Mouse (Mus musculus): ENCODE results near the gene Frmd4a. TPM values are rescaled to one million over a fixed set of nuclear protein-coding genes. Genes with fewer than 3 reads are reported as not detected.

Frmd4a gene
- total and polyA plus RNA-seq, 2 experiments from 2014 or later, result 42.5 to 60.2 TPM

DNA sequence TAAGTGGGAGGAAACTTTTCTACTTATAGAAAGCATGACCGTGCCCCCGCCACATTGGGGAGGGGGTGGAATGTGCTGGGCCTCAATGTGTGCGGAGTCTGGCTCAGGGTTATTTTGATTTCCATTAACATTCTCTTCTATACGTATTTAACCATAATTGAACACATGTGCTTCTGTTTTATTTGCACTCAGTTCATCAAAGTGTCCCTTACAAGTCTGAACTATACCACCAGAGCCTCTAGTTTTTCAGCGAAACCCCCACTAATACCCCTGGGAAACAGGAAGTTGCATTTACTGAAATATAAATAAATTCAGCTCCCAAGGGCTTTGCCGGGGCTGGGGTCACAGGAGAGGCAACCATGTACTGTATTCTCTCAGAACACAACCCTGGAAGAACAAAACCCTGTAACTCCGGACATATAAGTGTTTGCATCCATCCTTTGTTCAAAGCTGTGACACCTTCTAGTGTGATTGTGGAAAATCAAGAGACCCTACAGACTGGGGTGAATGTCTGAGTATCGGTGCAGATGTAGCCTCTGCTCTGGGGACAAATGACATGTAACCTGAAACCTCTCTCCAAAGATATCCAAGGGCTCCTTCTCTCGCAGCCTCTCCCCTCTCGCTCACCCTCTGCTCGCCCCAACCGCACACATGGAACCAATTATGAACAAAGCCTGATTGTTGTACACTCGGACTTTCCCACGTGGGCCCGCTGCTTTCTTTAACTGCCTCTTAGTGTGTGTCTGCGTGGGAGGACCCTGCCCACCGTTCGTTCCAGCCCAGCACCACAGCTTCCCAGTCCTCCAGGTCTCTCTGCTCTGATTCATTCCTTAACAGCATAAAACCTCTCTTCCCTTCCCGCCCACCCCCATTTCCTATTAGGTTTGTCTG lies 281.1 kb downstream of the Frmd4a start:
- H3K36me3 ChIP-seq (ENCODE audit: insufficient read depth, low read length), result no peaks in the 10 kb centered on the region
- ATAC-seq (ENCODE audit: low FRiP score), result no peak
- H3K4me1 ChIP-seq (ENCODE audit: insufficient read depth, low read length), result peaks cover 8% of the 10 kb centered on the region; the same call in 1 of the 2 replicates
- peak; percentile 54 for DNase-seq (ENCODE audit: low spot score)
- H3K4me2 ChIP-seq (ENCODE audit: low read depth, low read length, poor library complexity, severe bottlenecking), result peak overlapping the region; percentile 18; the same call in 1 of the 2 replicates
- no peak for TF ChIP-seq CTCF (IDR thresholded peaks at IDR 0.05)
- H3K9ac ChIP-seq (replicated peaks; ENCODE audit: low read length, poor library complexity, severe bottlenecking), result no peak overlapping the region
- no peaks in the 10 kb centered on the region for H3K27me3 ChIP-seq (ENCODE audit: insufficient read depth, low read length)
- no peak overlapping the region for H3K4me3 ChIP-seq (ENCODE audit: low read depth, low read length)
- H3K27ac ChIP-seq (ENCODE audit: low read depth, low read length), result no peak overlapping the region
- WGBS, result 15% methylated on average over 19 of the region's 19 CpGs
- no peaks in the 10 kb centered on the region for H3K9me3 ChIP-seq (ENCODE audit: low read length)

DNA sequence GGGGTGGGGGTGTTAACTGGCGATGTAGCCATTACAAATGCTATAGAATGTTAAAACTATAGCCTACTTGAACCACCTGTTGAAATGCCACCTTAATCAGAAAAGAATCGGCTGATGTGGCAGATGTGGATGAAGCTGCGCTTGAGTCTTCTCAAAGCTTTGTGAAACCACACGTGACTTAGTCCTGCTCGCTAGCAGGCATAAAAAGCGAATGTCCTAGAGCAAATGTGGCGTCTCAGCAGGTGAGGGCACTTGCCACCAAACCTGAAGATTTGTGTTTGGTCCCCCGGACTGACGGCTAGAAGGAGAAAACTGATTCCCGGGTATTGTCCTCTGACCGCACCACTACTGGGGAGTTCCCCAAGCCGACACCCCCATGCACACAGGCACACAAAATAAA lies 282.1 kb downstream of the Frmd4a start:
- TF ChIP-seq CTCF (IDR thresholded peaks at IDR 0.05), result no peak
- DNase-seq (ENCODE audit: low spot score) (no peak), ATAC-seq (ENCODE audit: low FRiP score) (no peak)
- Histone ChIP-seq H3K9ac (replicated peaks; ENCODE audit: low read length, poor library complexity, severe bottlenecking) (no peak overlapping the region), H3K4me2 (ENCODE audit: low read depth, low read length, poor library complexity, severe bottlenecking) (no peak overlapping the region), H3K4me1 (ENCODE audit: insufficient read depth, low read length) (peaks cover 8% of the 10 kb centered on the region; the same call in 1 of the 2 replicates), H3K4me3 (ENCODE audit: low read depth, low read length) (no peak overlapping the region), H3K27me3 (ENCODE audit: insufficient read depth, low read length) (no peaks in the 10 kb centered on the region), H3K27ac (ENCODE audit: low read depth, low read length) (no peak overlapping the region), H3K9me3 (ENCODE audit: low read length) (no peaks in the 10 kb centered on the region), H3K36me3 (ENCODE audit: insufficient read depth, low read length) (no peaks in the 10 kb centered on the region)
- WGBS, result 65% methylated on average over 12 of the region's 12 CpGs

DNA sequence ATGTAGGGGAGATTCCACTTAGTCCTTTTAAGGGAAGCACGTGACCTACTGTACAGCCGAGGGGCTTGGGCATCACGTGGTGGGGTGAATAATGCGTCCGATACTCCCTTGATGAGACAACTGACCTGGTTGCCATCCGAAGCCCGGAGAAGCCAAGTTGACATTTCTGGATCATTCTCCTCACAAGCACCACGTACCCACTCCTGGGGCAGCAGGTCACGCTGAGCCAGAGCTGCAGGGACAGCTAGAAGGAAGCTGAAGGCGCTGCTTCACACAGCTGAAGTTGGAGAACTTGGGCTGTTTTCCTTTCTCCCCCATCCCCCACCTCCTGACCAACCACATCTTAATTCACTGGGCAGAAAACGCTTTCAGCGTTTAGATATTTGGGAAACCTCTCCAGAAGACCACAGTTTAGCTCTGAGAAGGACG lies 282.9 kb downstream of the Frmd4a start:
- Histone ChIP-seq H3K4me1 (ENCODE audit: insufficient read depth, low read length) (peaks cover 8% of the 10 kb centered on the region; the same call in 1 of the 2 replicates), H3K27ac (ENCODE audit: low read depth, low read length) (peak overlapping the region; percentile 62), H3K9me3 (ENCODE audit: low read length) (no peaks in the 10 kb centered on the region), H3K36me3 (ENCODE audit: insufficient read depth, low read length) (no peaks in the 10 kb centered on the region), H3K27me3 (ENCODE audit: insufficient read depth, low read length) (no peaks in the 10 kb centered on the region), H3K4me3 (ENCODE audit: low read depth, low read length) (peak overlapping the region; percentile 22; the same call in 1 of the 2 replicates), H3K9ac (replicated peaks; ENCODE audit: low read length, poor library complexity, severe bottlenecking) (no peak overlapping the region), H3K4me2 (ENCODE audit: low read depth, low read length, poor library complexity, severe bottlenecking) (peak overlapping the region; percentile 47)
- ATAC-seq (ENCODE audit: low FRiP score), result peak; percentile 32; the same call in 1 of the 2 replicates
- peak; percentile 22 for DNase-seq (ENCODE audit: low spot score)
- no peak for TF ChIP-seq CTCF (IDR thresholded peaks at IDR 0.05)
- WGBS, result 26% methylated on average over 13 of the region's 13 CpGs

DNA sequence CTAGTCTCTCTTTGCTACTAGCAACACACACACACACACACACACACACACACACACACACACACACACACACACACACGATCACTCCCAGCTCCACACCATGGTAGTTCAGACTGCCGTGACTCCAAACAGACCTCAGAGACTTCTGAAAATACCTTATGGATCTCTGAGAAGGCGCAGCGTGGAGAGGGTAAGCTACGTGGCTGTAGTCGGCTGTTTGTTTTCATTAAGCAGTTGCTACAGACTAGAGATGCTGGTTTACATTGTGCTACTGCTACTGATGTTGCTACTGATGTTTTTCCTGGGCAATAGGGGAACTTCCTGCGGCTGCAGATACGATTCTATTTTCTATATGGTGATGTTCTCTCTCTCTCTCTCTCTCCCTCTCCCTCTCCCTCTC lies 283.3 kb downstream of the Frmd4a start:
- 16% methylated on average over 8 of the region's 8 CpGs for WGBS
- H3K4me2 ChIP-seq (ENCODE audit: low read depth, low read length, poor library complexity, severe bottlenecking), result peak overlapping the region; percentile 47
- H3K9ac ChIP-seq (replicated peaks; ENCODE audit: low read length, poor library complexity, severe bottlenecking), result 0 out of 2 replicates have a peak overlapping the region, but pooled peaks have one; percentile 19
- H3K36me3 ChIP-seq (ENCODE audit: insufficient read depth, low read length), result no peaks in the 10 kb centered on the region
- H3K9me3 ChIP-seq (ENCODE audit: low read length), result no peaks in the 10 kb centered on the region
- no peaks in the 10 kb centered on the region for H3K27me3 ChIP-seq (ENCODE audit: insufficient read depth, low read length)
- H3K4me1 ChIP-seq (ENCODE audit: insufficient read depth, low read length), result peaks cover 8% of the 10 kb centered on the region; the same call in 1 of the 2 replicates
- ATAC-seq (ENCODE audit: low FRiP score) (no peak), DNase-seq (ENCODE audit: low spot score) (no peak)
- peak overlapping the region; percentile 22; the same call in 1 of the 2 replicates for H3K4me3 ChIP-seq (ENCODE audit: low read depth, low read length)
- TF ChIP-seq CTCF (IDR thresholded peaks at IDR 0.05), result no peak
- peak overlapping the region; percentile 62 for H3K27ac ChIP-seq (ENCODE audit: low read depth, low read length)

DNA sequence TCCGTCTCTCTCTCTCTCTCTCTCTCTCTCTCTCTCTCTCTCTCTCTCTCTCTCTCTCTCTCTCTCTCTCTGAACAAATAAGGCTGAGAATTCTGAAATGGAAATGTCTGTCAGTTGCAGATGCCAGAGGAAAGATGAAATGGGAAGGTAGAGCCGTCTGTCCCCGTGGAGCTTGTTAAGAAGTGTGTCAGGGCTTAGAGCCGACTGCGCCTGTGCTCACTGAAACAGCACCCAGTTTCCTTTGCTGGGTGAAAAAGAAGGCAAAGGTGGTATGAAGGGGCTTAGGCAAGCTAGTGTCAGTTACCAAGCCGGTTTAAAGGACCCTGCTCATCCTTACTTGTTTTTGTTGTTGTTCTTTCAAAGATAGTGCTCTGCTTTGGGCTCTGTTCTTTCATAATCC lies 283.7 kb downstream of the Frmd4a start:
- Histone ChIP-seq H3K4me2 (ENCODE audit: low read depth, low read length, poor library complexity, severe bottlenecking) (peak overlapping the region; percentile 47), H3K9me3 (ENCODE audit: low read length) (no peaks in the 10 kb centered on the region), H3K27me3 (ENCODE audit: insufficient read depth, low read length) (no peaks in the 10 kb centered on the region), H3K4me3 (ENCODE audit: low read depth, low read length) (peak overlapping the region; percentile 15; the same call in 1 of the 2 replicates), H3K36me3 (ENCODE audit: insufficient read depth, low read length) (no peaks in the 10 kb centered on the region), H3K27ac (ENCODE audit: low read depth, low read length) (peak overlapping the region; percentile 62; the same call in 1 of the 2 replicates), H3K4me1 (ENCODE audit: insufficient read depth, low read length) (peaks cover 8% of the 10 kb centered on the region; the same call in 1 of the 2 replicates), H3K9ac (replicated peaks; ENCODE audit: low read length, poor library complexity, severe bottlenecking) (peak overlapping the region; percentile 36; the same call in 1 of the 2 replicates)
- DNase-seq (ENCODE audit: low spot score) (no peak), ATAC-seq (ENCODE audit: low FRiP score) (no peak)
- no peak for TF ChIP-seq CTCF (IDR thresholded peaks at IDR 0.05)
- WGBS, result 16% methylated on average over 5 of the region's 6 CpGs

DNA sequence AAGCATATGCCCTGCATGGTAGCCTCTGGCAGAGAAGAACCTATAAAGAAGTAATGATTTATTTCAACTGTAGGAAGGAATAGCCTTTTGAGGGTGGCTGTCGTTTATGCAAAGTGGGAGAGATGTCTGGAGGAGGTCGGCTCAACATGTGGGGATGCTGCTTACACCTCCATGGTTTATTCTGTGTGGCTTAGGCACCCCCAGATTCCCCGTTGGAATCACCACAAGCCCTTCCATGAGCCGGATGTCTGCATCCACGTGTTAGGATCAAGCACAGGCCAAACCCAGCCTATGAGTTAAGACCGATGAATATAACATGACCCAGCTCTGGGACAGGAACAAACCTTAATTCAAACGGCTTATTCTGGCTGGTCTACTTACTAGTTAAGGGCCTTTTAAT lies 284.2 kb downstream of the Frmd4a start:
- no peaks in the 10 kb centered on the region for H3K36me3 ChIP-seq (ENCODE audit: insufficient read depth, low read length)
- peaks cover 8% of the 10 kb centered on the region; the same call in 1 of the 2 replicates for H3K4me1 ChIP-seq (ENCODE audit: insufficient read depth, low read length)
- H3K9me3 ChIP-seq (ENCODE audit: low read length), result no peaks in the 10 kb centered on the region
- peak overlapping the region; percentile 36; the same call in 1 of the 2 replicates for H3K9ac ChIP-seq (replicated peaks; ENCODE audit: low read length, poor library complexity, severe bottlenecking)
- DNase-seq (ENCODE audit: low spot score) (no peak), ATAC-seq (ENCODE audit: low FRiP score) (no peak)
- 40% methylated on average over 7 of the region's 7 CpGs for WGBS
- H3K4me2 ChIP-seq (ENCODE audit: low read depth, low read length, poor library complexity, severe bottlenecking), result peak overlapping the region; percentile 47
- no peak for TF ChIP-seq CTCF (IDR thresholded peaks at IDR 0.05)
- H3K27me3 ChIP-seq (ENCODE audit: insufficient read depth, low read length), result no peaks in the 10 kb centered on the region
- H3K4me3 ChIP-seq (ENCODE audit: low read depth, low read length), result peak overlapping the region; percentile 15; the same call in 1 of the 2 replicates
- H3K27ac ChIP-seq (ENCODE audit: low read depth, low read length), result peak overlapping the region; percentile 62; the same call in 1 of the 2 replicates

All from midbrain, postnatal 0 days (tissue).